Mouse (Mus musculus) brain, embryonic 14.5 days (tissue): ENCODE data around the gene Prkd1. TPM values are rescaled to one million over a fixed set of nuclear protein-coding genes. Genes with fewer than 3 reads are reported as not detected.

Experiments
- DNase-seq: peaks from one replicate; pipeline ENCODE4 v3.0.0-alpha.2; 2011; ENCODE audit warnings: low read depth
- CTCF ChIP-seq: fragments of 200-500 bp; IDR thresholded peaks from 2 replicates; pipeline ENCODE4 v1.5.1; 2012; ENCODE audit warnings: inconsistent platforms, mild to moderate bottlenecking, moderate library complexity, borderline replicate concordance; ENCODE audit not compliant: insufficient read depth, insufficient read length; ENCODE audit errors: extremely low read depth
- POLR2A ChIP-seq: fragments of 200-500 bp; IDR thresholded peaks from 2 replicates; pipeline ENCODE4 v1.6.1; 2012; ENCODE audit warnings: mild to moderate bottlenecking, inconsistent platforms, borderline replicate concordance; ENCODE audit not compliant: poor library complexity, insufficient read depth, insufficient read length, severe bottlenecking; ENCODE audit errors: extremely low read depth
- polyA plus RNA-seq: library from polyadenylated mRNA; depleted of rRNA; stranded (reverse); fragments of >200 nt; gene quantifications from 2 replicates; pipeline ENCODE4 v1.2.3, GENCODE M21; 2012

Gene Prkd1
- polyA plus RNA-seq, 1 experiment: 5.0 TPM

GRCm38 (mm10) chr12:50606703-50607500, 42.0 kb downstream of the Prkd1 start:
- peak; percentile 41 for DNase-seq
- TF ChIP-seq POLR2A (no peak), CTCF (no peak)

GRCm38 (mm10) chr12:50599370-50599769, 49.5 kb downstream of the Prkd1 start:
- no peak for TF ChIP-seq POLR2A
- TF ChIP-seq CTCF: no peak
- DNase-seq: no peak

- DNase-seq: peak; percentile 67
Measured at GRCm38 (mm10) chr12:50598053-50598988, 50.6 kb downstream of the Prkd1 start.

GRCm38 (mm10) chr12:50597467-50597866, 51.4 kb downstream of the Prkd1 start:
- TF ChIP-seq POLR2A (no peak), CTCF (no peak)
- DNase-seq: peak; percentile 70

More at GRCm38 (mm10) chr12:50598053-50598988, 50.6 kb downstream of the Prkd1 start:
- TF ChIP-seq POLR2A: no peak
- TF ChIP-seq CTCF: no peak

- TF ChIP-seq POLR2A (no peak), CTCF (no peak)
- no peak for DNase-seq
Measured at GRCm38 (mm10) chr12:50595777-50596176, 53.1 kb downstream of the Prkd1 start.

- TF ChIP-seq POLR2A (no peak), CTCF (no peak)
- peak; percentile 70 for DNase-seq
Measured at GRCm38 (mm10) chr12:50594506-50594905, 54.4 kb downstream of the Prkd1 start.

- no peak for DNase-seq
- TF ChIP-seq CTCF (no peak), POLR2A (no peak)
Measured at GRCm38 (mm10) chr12:50593481-50593880, 55.4 kb downstream of the Prkd1 start.

- TF ChIP-seq POLR2A (no peak), CTCF (no peak)
- no peak for DNase-seq
Measured at GRCm38 (mm10) chr12:50588137-50588761, 60.6 kb downstream of the Prkd1 start.

- peak; percentile 45 for DNase-seq
- TF ChIP-seq POLR2A (no peak), CTCF (no peak)
Measured at GRCm38 (mm10) chr12:50565198-50565597, 83.7 kb downstream of the Prkd1 start.

GRCm38 (mm10) chr12:50560536-50560935, 88.4 kb downstream of the Prkd1 start:
- no peak for TF ChIP-seq POLR2A
- DNase-seq: peak; percentile 63

- TF ChIP-seq CTCF (no peak), POLR2A (no peak)
- no peak for DNase-seq
Measured at GRCm38 (mm10) chr12:50558231-50558630, 90.7 kb downstream of the Prkd1 start.

- DNase-seq: peak; percentile 15
- TF ChIP-seq POLR2A (no peak), CTCF (no peak)
Measured at GRCm38 (mm10) chr12:50554214-50554613, 94.7 kb downstream of the Prkd1 start.
